ENCODE assay signal across 14 mouse cellular contexts in genomic region chr1:34127714-34128474, GRCm38 (mm10).
DNase-seq lines count a peak whose midpoint lies in the region; ATAC-seq and TF ChIP-seq lines count a peak whose summit lies in the region.
"Had no signal": no experiment of that assay in that cellular context is flagged by ENCODE, and none has a peak within 500 bp of the region (broad histone marks: within the 10 kb centered on the region; RNA-seq: fewer than 3 reads in every experiment).

No protein-coding gene starts in this region.

- TF ChIP-seq POLR2A in embryonic fibroblast, embryonic 13.5 days (IDR thresholded peaks at IDR 0.05; ENCODE audit: low read depth, low read length) = no peak

- 0 out of 2 replicates have a peak, but pooled peaks have one; percentile 16 for ATAC-seq in heart, embryonic 15.5 days (replicated peaks; ENCODE audit: insufficient number of reproducible peaks, insufficient read depth, low FRiP score, low read depth)
- peak; percentile 91 for ATAC-seq in lung, embryonic 14.5 days (ENCODE audit: insufficient read depth)
- ATAC-seq: activated CD4-positive, CD25-positive, alpha-beta regulatory T cell, adult 4 months had no signal

- in situ Hi-C loops in ES-E14 (cut with MboI; ENCODE audit: low sequenced_read_pairs in 2 of 2, unreplicated experiment in 2 of 2) = no loop called here

- TF ChIP-seq CTCF in lung, embryonic 14.5 days (IDR thresholded peaks at IDR 0.05; ENCODE audit: low read depth) = no peak
- no peak for TF ChIP-seq CTCF in embryonic fibroblast, embryonic 13.5 days (IDR thresholded peaks at IDR 0.05; ENCODE audit: borderline replicate concordance, insufficient read depth, low read length)

- no peaks in the 10 kb centered on the region for H3K9me3 ChIP-seq in heart, embryonic 15.5 days (replicated peaks)
- no peaks in the 10 kb centered on the region for H3K9me3 ChIP-seq in lung, embryonic 14.5 days (ENCODE audit: low read depth, low read length)
- no peaks in the 10 kb centered on the region for H3K9me3 ChIP-seq in ES-E14 (ENCODE audit: control insufficient read depth, insufficient read depth, low read depth, low read length)
- H3K9me3 ChIP-seq: hindbrain, embryonic 13.5 days; neural tube, embryonic 15.5 days had no signal

- peak overlapping the region; percentile 87 for H3K27ac ChIP-seq in heart, embryonic 15.5 days
- no peak overlapping the region for H3K27ac ChIP-seq in lung, embryonic 14.5 days (ENCODE audit: low read depth)
- no peak overlapping the region for H3K27ac ChIP-seq in ES-E14 (ENCODE audit: insufficient read depth, low read depth, low read length, poor library complexity, severe bottlenecking)
- H3K27ac ChIP-seq in embryonic fibroblast, embryonic 13.5 days (ENCODE audit: insufficient read depth, low read length) = peak overlapping the region; percentile 25
- H3K27ac ChIP-seq: hindbrain, embryonic 13.5 days; neural tube, embryonic 15.5 days had no signal

- no peaks in the 10 kb centered on the region for H3K36me3 ChIP-seq in heart, embryonic 15.5 days
- no peaks in the 10 kb centered on the region for H3K36me3 ChIP-seq in lung, embryonic 14.5 days (ENCODE audit: insufficient read depth)
- H3K36me3 ChIP-seq in ES-E14 (ENCODE audit: control insufficient read depth, insufficient read depth, low read length, poor library complexity, severe bottlenecking) = peaks cover 4% of the 10 kb centered on the region; the same call in 1 of the 2 replicates
- H3K36me3 ChIP-seq: hindbrain, embryonic 13.5 days; neural tube, embryonic 15.5 days had no signal

- H3K4me1 ChIP-seq in heart, embryonic 15.5 days (replicated peaks) = peaks cover 69% of the 10 kb centered on the region
- H3K4me1 ChIP-seq in lung, embryonic 14.5 days (ENCODE audit: insufficient read depth) = no peaks in the 10 kb centered on the region
- peaks cover 0 to 4% of the 10 kb centered on the region in 2 experiments; a peak in 1 of 4 replicates for H3K4me1 ChIP-seq in ES-E14 (ENCODE audit: control insufficient read depth in 2 of 2, insufficient read depth in 2 of 2, low read length in 2 of 2, poor library complexity in 1 of 2)
- H3K4me1 ChIP-seq in embryonic fibroblast, embryonic 13.5 days (ENCODE audit: control insufficient read depth, insufficient read depth, low read length) = peaks cover 6% of the 10 kb centered on the region

- 56% methylated on average over 15 of the region's 15 CpGs for WGBS in heart, embryonic 15.5 days
- WGBS in lung, embryonic 14.5 days = 35% methylated on average over 15 of the region's 15 CpGs

- no peak overlapping the region for H3K9ac ChIP-seq in heart, embryonic 15.5 days
- no peak overlapping the region for H3K9ac ChIP-seq in lung, embryonic 14.5 days
- H3K9ac ChIP-seq in ES-E14 (ENCODE audit: insufficient read depth, low read depth, low read length, poor library complexity, severe bottlenecking) = no peak overlapping the region
- H3K9ac ChIP-seq: hindbrain, embryonic 13.5 days; neural tube, embryonic 15.5 days had no signal

- no peaks in the 10 kb centered on the region for H3K27me3 ChIP-seq in heart, embryonic 15.5 days
- H3K27me3 ChIP-seq in lung, embryonic 14.5 days (ENCODE audit: insufficient read depth, low read length) = no peaks in the 10 kb centered on the region
- H3K27me3 ChIP-seq: hindbrain, embryonic 13.5 days; neural tube, embryonic 15.5 days had no signal

- no peak overlapping the region for H3K4me3 ChIP-seq in heart, embryonic 15.5 days
- no peak overlapping the region for H3K4me3 ChIP-seq in lung, embryonic 14.5 days (ENCODE audit: low read depth, low read length)
- H3K4me3 ChIP-seq in ES-E14 (ENCODE audit: insufficient read depth in 1 of 2, low read depth in 1 of 2, low read length in 2 of 2, poor library complexity in 1 of 2, severe bottlenecking in 1 of 2) = no peak overlapping the region
- H3K4me3 ChIP-seq in embryonic fibroblast, embryonic 13.5 days (ENCODE audit: insufficient read depth, low read length) = no peak overlapping the region
- H3K4me3 ChIP-seq: hindbrain, embryonic 13.5 days; neural tube, embryonic 15.5 days had no signal

- no peak overlapping the region for H3K4me2 ChIP-seq in heart, embryonic 15.5 days
- H3K4me2 ChIP-seq in lung, embryonic 14.5 days = no peak overlapping the region
- H3K4me2 ChIP-seq: hindbrain, embryonic 13.5 days; neural tube, embryonic 15.5 days had no signal

- DNase-seq in heart, postnatal 4 days = no peak
- DNase-seq in lung, embryonic 14.5 days = peak; percentile 66
- no peak for DNase-seq in lung, postnatal 14 days
- peak; percentile 51 for DNase-seq in ES-E14 (ENCODE audit: low read depth, low spot score)
- DNase-seq in adrenal gland, adult 8-10 months = no peak
- DNase-seq: cerebellum, adult 18-20 months; kidney, postnatal 10 days; layer of hippocampus, postnatal 36 days; spleen, adult 18-20 months had no signal

TF ChIP-seq in ES-E14, 5 proteins besides CTCF, POLR2A, EP300 and RAD21:
- TF ChIP-seq CHD2 (IDR thresholded peaks at IDR 0.05; ENCODE audit: low read depth, low read length) (no peak), ZC3H11A (IDR thresholded peaks at IDR 0.05; ENCODE audit: borderline replicate concordance, low read depth, low read length) (no peak), HCFC1 (IDR thresholded peaks at IDR 0.05; ENCODE audit: borderline replicate concordance, insufficient read depth, low read length) (no peak), ZNF384 (IDR thresholded peaks at IDR 0.05; ENCODE audit: low read depth, low read length) (no peak), MAFK (IDR thresholded peaks at IDR 0.05; ENCODE audit: insufficient read depth, low read depth, low read length) (no peak)
TF ChIP-seq in ES-E14: peak in this region for 0.

Comparison
In these comparisons a context has a peak if more than half of its experiments do, and no peak if none do; other contexts are left out.
1. DNase-seq: peak in lung, embryonic 14.5 days (single experiment) and ES-E14 (single experiment); none in heart, postnatal 4 days (single experiment), lung, postnatal 14 days (single experiment) and adrenal gland, adult 8-10 months (single experiment).
2. H3K27ac ChIP-seq: peak in heart, embryonic 15.5 days (single experiment) and embryonic fibroblast, embryonic 13.5 days (single experiment); none in lung, embryonic 14.5 days (single experiment) and ES-E14 (single experiment).